Mouse (Mus musculus) embryonic fibroblast, embryonic 13.5 days (primary cell): Measurements from ENCODE around the gene Pepd. TPM values are rescaled to one million over a fixed set of nuclear protein-coding genes. Genes with fewer than 3 reads are reported as not detected.

Source experiments
- H3K27ac ChIP-seq: 2 replicates; pipeline ENCODE4 v1.5.1; 2012; ENCODE audit warnings: low read length, control low read depth, inconsistent platforms; ENCODE audit not compliant: insufficient read depth
- H3K4me1 ChIP-seq: 2 replicates; pipeline ENCODE4 v1.6.1; 2011; ENCODE audit warnings: low read length; ENCODE audit not compliant: control insufficient read depth, insufficient read depth
- H3K4me3 ChIP-seq: 2 replicates; pipeline ENCODE4 v1.5.1; 2011; ENCODE audit warnings: mild to moderate bottlenecking, control low read depth, low read length; ENCODE audit not compliant: insufficient read depth
- CTCF ChIP-seq: IDR thresholded peaks from 2 replicates; pipeline ENCODE4 v1.5.1; 2011; ENCODE audit warnings: mild to moderate bottlenecking, control low read depth, low read length, moderate library complexity, borderline replicate concordance; ENCODE audit not compliant: insufficient read depth
- POLR2A ChIP-seq: IDR thresholded peaks from 2 replicates; pipeline ENCODE4 v1.6.1; 2011; ENCODE audit warnings: low read depth, mild to moderate bottlenecking, control low read depth, low read length, moderate library complexity
- polyA plus RNA-seq: library from polyadenylated mRNA; stranded (reverse); fragments of >200 nt; gene quantifications from 2 replicates; pipeline ENCODE4 v1.2.4, GENCODE M21; 2011; ENCODE audit warnings: low read depth; ENCODE audit not compliant: missing spikeins, insufficient read length

The Pepd gene
- polyA plus RNA-seq, 1 experiment, result 20.7 TPM

DNA sequence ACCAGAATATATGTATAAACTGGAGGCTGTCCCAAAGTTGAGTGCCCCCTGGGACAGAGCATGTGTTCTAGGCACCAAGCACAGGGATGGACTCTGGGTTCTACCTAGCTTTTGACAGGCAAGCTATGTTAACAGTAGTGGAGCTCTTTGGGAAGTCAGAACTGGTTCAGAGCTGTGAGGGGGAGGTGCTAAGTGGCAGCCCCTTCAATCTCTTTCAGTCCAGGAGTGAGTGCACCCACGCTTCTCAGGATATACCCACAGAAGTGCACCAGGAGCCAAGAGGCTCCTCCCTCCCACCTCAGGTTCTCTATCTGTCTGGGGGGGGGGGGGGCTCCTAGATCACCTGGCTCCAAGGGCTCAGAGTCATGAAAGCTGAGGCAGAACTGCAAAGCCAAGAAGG, 112.2 kb downstream of the Pepd start:
- Histone ChIP-seq H3K4me1 (no peaks in the 10 kb centered on the region), H3K27ac (no peak overlapping the region), H3K4me3 (no peak overlapping the region)
- TF ChIP-seq CTCF, result no peak
- TF ChIP-seq POLR2A, result no peak

GRCm38 (mm10) chr7:35025409-35026275, 113.5 kb downstream of the Pepd start:
- TF ChIP-seq POLR2A, result no peak
- TF ChIP-seq CTCF, result peak; percentile 97
- no peak overlapping the region for H3K4me3 ChIP-seq

GRCm38 (mm10) chr7:35026276-35026630, 114.1 kb downstream of the Pepd start:
- H3K27ac ChIP-seq, result no peak overlapping the region
- H3K4me3 ChIP-seq, result no peak overlapping the region
- no peaks in the 10 kb centered on the region for H3K4me1 ChIP-seq
- TF ChIP-seq CTCF, result no peak

More at GRCm38 (mm10) chr7:35025409-35026275, 113.5 kb downstream of the Pepd start:
- H3K4me1 ChIP-seq, result no peaks in the 10 kb centered on the region
- no peak overlapping the region for H3K27ac ChIP-seq

DNA sequence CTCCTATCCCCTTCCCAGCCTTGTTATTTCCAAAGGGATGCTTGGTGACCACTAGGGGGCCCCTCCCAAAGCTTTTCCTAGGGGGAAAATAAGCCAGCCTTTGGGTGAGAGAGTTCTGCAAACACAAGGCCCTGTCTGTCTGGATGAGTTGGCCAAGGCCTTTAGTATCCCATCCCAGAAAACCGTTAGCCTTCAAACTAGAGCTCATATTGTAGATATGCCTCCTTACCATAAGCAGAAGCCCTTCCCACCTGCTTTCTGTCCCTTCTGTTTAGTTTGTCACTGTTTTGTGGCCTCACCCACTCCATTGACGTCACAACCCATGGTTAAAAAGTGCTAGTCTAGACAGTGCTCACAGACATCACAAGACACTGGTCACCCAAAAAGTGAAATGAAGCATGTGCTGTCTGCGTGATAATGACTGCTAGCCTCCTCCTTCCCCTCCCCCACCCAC, 114.7 kb downstream of the Pepd start:
- H3K27ac ChIP-seq, result no peak overlapping the region
- no peak overlapping the region for H3K4me3 ChIP-seq
- TF ChIP-seq POLR2A (no peak), CTCF (no peak)
- no peaks in the 10 kb centered on the region for H3K4me1 ChIP-seq

DNA sequence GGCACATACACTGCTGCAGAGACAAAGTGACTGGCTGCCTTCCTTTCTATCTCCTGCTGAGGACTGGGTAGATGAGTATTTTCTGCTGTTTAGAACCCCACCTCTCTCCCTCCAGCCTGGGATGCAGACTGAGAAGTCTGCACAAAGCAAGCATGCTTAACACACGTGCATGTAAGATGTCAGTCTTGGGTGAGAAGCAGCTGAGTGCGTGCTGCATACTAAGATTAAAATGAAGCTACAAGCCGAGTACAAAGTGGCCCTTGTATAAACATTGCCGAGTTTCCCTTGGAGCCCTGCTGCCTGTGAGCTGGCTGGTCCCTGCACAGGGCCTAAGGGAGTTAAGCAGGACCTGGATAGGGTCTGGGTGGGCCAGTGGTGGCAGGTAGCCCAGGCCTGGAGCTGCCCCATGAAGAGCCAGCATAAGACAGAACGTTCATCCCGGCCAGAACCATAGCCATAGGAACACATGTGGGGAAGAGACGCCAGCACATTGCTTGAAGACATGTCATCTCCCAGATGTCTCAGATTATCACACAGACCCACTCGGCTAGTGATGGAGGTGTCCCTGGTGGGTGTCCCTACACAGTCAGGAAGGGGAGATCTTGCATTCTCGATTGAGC, 115.7 kb downstream of the Pepd start:
- no peak overlapping the region for H3K27ac ChIP-seq
- TF ChIP-seq POLR2A (no peak), CTCF (no peak)
- H3K4me1 ChIP-seq, result no peaks in the 10 kb centered on the region
- no peak overlapping the region for H3K4me3 ChIP-seq

DNA sequence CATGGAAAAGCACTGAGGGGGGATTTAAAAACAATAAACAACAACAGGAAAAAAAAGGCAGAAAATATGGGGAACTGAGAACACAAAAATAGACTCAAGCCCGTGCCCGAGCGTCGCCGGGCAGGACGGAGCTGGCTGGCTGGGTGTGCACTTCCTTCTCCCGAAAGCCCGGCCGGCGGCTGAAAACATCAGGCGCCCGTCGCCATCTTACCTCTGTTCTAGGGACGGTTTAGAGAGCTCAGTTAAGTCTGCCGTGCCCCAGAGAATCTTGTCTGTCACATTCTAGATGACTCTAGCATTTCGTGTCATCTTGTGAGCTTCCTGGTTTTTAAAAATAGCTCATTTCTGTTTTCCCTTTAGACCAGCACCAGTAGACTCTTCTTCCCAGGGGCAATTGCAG, 116.4 kb downstream of the Pepd start:
- H3K27ac ChIP-seq, result no peak overlapping the region

DNA sequence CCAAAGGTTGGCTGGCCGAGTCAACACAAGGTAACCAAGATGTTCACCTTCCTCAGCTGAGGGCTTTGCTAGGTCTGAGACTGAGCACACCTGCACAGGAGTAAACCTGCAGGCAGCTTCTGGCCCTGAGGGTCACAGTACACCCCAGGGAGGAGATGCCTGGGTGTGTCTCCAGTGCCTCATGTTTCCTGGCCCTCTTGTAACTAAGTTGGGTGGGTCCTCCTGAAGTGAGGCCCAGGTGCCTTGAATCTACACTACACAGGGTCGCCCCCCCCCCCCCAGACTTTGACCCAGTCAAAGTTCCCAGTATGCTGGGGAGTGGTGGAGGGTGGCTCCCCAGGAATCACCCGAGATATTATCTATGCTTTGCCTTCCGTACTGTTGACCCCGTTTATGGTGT, 117.0 kb downstream of the Pepd start:
- TF ChIP-seq POLR2A (no peak), CTCF (no peak)
- Histone ChIP-seq H3K4me1 (no peaks in the 10 kb centered on the region), H3K4me3 (no peak overlapping the region), H3K27ac (no peak overlapping the region)

More for the DNA sequence above, 116.4 kb downstream of the Pepd start:
- H3K4me3 ChIP-seq, result no peak overlapping the region
- no peak for TF ChIP-seq CTCF
- TF ChIP-seq POLR2A, result no peak
- H3K4me1 ChIP-seq, result no peaks in the 10 kb centered on the region

DNA sequence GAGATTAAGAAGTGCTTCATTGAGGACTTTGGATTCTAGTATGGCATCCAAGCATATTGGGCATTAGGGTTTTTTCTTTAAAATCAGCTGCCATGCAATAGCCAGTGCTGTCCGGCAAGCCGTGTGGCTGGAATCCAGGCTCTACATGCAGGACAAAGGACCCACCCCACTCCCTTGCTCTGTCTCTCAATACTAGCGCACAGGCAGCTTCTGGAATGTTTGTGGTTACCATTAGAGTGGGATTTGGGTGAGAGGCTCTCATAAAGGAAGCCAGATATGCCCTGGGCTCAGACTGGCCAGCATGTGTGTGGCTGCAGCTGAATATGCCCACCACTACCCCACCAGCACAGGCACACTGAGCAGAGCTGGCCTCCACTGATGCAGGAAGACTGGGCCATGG, 117.5 kb downstream of the Pepd start:
- TF ChIP-seq POLR2A (no peak), CTCF (no peak)
- no peak overlapping the region for H3K4me3 ChIP-seq
- no peak overlapping the region for H3K27ac ChIP-seq
- no peaks in the 10 kb centered on the region for H3K4me1 ChIP-seq

DNA sequence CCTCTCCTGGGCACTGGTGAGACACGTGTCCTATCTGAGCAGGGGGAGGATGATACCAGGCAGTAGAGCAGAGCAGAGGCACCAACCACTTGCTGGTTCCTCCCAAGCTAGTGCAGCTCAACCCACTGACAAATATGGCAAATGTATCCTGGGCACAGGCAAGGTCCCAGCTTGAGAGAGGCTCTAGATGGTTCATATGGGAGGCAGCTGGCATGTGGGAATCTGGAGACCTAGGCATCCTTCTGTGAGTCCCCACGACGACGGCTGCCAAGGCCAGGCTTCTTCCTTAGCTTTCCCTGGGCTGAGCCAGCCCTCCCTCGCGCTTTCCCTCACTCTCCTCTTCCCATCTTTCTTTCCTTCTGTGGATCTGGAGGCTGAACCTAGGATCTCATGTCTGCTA, 118.4 kb downstream of the Pepd start:
- no peak for TF ChIP-seq CTCF
- no peak for TF ChIP-seq POLR2A
- H3K27ac ChIP-seq, result no peak overlapping the region

DNA sequence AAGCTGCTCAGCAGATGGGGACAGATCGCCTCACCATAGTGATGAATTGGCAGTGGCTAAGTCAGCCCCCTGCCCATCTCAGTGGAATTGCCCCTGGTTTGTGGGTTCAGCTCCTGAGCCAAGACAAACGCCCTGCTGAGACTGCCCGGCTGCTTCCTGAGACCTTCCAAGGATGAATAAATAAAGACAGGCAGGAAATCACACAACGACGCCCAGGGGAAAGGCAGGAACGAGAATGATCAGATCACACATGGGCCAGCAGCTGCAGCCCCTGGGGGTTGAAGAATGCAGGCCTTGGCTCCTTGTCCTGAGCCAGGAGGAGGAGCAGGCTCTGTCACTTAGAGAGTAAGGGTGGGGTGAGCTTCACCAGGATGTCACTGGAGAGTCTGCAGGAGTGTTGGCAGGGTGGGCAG, 123.0 kb downstream of the Pepd start:
- Histone ChIP-seq H3K4me3 (no peak overlapping the region), H3K27ac (no peak overlapping the region)

More for the DNA sequence above, 118.4 kb downstream of the Pepd start:
- Histone ChIP-seq H3K4me3 (no peak overlapping the region), H3K4me1 (peaks cover under 1% of the 10 kb centered on the region; the same call in 1 of the 2 replicates)

More for the DNA sequence above, 123.0 kb downstream of the Pepd start:
- H3K4me1 ChIP-seq, result peaks cover 5% of the 10 kb centered on the region; the same call in 1 of the 2 replicates
- no peak for TF ChIP-seq POLR2A
- TF ChIP-seq CTCF, result no peak
